Mouse (Mus musculus): Measurements from ENCODE around the gene 4930562C15Rik.

The 4930562C15Rik gene

DNA sequence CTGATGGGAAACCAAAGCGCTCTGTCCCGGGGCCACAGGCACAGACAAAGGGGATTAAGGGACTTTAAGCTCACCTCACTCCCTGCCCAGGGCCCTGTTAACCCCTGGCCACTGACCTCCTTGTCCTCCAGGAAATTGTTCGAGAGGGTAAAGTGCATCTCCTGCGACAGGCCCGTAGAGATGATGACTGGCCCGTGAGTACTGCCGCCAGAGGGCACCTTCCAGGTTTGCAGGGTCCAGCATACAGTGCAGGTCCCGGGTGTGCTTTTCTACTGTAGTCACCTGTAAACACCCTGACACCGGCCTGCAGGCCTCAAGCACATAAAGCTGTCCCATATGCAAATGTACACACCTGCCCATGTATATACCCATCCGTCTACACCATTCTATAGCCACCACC lies 26.2 kb downstream of the 4930562C15Rik start:
- no peak for DNase-seq (ENCODE audit: low spot score in 2 of 2)

- DNase-seq (ENCODE audit: low spot score in 2 of 2) = peak; percentile 72 to 79
Observed at GRCm38 (mm10) chr16:4862863-4863483, 27.8 kb downstream of the 4930562C15Rik start.

GRCm38 (mm10) chr16:4863742-4864141 lies 28.5 kb downstream of the 4930562C15Rik start:
- DNase-seq (ENCODE audit: low spot score in 2 of 2) = no peak

DNA sequence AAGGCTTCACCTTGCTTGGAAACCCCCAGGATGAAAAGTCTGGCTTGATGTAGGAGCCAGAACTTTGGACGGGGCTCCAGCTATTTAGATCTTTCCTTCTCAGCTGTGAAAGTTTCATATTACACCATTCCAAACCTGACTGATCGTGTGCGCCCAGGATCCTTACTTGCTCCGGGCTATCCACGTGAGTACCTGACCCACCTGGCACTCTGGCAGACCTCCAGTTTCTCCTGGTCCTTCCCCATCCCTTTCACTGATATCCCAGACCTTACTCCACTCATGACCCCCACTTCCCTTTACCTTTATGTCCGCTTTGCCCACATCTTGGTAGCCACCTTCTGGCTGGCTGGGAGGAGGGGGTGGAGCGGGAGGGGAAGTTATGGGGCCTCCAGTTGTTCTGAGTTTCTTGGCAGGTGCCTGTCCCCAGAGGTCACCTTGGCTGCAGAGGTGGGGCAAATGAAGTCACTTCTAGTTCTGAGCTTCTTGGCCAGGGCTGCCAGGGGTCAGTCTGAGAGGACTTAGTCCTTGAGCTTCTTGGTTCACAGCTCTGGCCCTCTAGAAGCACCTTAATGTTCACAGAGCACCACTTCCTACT lies 31.0 kb downstream of the 4930562C15Rik start:
- DNase-seq (ENCODE audit: low spot score in 2 of 2) = no peak

DNA sequence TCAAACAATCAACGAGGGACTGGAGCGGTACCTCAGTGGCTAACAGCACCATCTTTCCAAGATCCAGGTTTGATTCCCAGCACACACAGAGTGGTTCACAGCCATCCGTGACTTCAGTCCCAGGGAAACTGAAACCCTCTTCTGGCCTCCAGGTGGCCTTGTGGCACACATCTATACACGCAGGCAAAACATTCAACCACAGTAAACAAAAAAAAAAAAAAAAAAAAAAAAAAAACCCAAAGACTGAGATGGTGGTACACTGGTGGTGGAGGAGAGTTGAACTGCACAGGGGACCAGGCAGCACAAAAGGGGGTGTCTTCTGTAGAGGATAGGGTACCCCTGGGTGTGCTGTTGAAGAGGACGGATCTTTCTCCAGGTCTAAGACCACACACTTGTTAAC lies 35.3 kb downstream of the 4930562C15Rik start:
- no peak for DNase-seq (ENCODE audit: low spot score in 2 of 2)

- no peak for DNase-seq (ENCODE audit: low spot score in 2 of 2)
Observed at GRCm38 (mm10) chr16:4871926-4872325, 36.7 kb downstream of the 4930562C15Rik start.

DNA sequence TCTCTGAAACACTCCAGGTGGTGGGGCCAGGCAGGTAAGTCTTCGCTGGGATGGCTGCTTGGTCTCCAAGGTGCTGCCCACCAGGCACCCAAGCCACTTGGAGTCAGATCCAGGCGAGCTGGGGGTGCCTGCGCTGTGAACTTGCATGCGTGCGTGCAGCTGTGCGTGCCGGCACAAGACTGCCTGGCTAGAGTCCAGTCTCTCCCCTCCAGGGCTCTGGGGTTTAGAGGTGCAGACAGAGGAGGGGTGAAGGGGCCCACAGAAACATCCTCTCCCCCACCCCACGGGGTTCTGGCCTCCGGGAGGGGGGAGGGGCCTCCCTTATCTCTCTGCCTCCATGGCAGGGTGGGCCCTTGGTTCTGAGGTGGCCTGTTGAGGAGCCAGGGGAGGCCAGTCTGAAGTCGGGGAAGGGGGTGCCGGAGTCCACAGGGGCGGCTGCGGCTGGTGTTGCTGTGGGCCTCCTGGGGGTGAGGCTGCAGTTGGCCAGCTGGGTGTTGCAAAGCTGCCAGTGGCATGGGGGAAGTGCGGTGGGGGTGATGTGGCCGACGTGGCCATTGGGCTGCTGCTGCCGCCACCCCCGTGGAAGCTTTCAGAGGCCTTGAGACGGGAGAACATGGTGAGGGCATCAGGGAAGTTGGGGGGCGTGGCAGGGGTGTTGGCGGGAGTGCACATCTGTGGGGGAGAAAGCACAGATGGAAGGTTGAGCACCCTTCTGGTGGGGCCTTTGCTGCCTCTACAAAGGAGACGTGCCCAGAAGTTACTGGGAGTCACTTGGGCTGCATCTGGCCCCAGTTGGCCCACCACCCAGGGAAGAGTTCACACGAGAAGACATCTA lies 40.2 kb downstream of the 4930562C15Rik start:
- DNase-seq (ENCODE audit: low spot score in 2 of 2) = no peak

DNA sequence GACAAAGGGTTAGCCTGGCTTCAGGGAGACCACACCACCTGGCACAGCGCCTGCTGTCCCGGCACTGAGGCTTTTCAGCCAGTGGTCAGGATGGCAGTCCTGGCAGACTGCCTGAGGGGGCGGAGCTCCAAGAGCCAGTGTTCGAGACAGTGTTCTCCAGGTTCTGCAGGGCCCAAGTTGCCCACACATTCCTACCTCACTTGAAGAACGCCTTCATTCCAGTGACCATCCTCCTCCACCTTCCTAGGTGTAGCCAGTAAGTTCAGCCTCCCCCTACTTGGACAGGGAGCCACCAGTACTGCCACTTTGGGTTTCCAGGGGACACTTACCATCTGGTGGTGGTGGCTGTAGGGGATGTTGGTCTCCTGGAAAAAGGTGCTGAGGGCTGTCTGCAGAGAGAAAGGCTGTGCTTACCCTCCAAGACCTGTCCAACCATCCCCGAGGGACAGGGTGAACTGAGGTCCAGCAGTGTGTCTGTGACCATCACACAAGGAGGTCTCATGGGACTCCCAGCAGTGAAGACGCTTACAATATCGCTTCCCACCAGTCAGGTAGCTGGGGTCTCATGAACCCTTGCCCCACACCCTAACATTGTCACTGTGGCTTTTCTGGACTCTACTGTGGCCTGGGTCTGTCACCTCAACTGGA lies 40.9 kb downstream of the 4930562C15Rik start:
- DNase-seq (ENCODE audit: low spot score in 2 of 2) = peak; percentile 63 to 81

DNA sequence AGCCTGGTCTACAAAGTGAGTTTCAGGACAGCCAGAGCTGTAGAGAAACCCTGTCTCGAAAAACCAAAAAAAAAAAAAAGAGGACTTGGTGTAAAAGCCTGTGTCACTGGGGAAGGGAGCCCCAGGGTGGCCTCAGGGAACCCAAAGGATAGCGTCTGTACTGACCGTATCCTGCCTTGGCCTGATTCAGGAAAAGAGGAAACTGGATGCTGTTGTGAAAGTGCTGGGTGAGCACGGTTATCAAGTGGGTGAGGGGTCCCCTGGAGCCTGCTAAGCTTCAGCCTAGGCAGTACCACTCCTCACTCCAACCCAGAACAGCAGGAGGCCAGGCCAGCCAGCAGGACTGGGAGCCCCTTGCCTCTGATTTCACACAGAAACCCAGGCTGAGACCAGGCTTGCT lies 42.0 kb downstream of the 4930562C15Rik start:
- DNase-seq (ENCODE audit: low spot score in 2 of 2) = no peak

DNA sequence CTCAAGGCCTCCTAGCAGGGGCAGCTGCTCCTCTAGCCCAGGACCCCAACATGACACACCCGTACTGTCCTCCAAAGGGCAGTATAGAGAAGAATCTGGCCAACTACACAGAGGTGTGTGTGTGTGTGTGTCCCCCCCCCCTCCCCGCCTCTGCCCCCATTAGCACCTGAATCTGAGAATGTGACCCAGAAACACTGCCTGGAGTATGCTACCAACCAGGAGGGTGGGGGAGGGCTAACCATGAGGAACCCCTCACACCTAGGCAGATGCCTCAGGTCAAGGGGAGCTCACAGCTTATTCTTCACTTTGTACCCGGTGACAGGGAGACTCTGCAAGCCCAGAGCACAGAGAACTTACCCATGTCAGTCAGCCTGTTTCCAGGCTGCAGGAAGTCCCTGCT lies 42.5 kb downstream of the 4930562C15Rik start:
- DNase-seq (ENCODE audit: low spot score in 2 of 2) = no peak

DNA sequence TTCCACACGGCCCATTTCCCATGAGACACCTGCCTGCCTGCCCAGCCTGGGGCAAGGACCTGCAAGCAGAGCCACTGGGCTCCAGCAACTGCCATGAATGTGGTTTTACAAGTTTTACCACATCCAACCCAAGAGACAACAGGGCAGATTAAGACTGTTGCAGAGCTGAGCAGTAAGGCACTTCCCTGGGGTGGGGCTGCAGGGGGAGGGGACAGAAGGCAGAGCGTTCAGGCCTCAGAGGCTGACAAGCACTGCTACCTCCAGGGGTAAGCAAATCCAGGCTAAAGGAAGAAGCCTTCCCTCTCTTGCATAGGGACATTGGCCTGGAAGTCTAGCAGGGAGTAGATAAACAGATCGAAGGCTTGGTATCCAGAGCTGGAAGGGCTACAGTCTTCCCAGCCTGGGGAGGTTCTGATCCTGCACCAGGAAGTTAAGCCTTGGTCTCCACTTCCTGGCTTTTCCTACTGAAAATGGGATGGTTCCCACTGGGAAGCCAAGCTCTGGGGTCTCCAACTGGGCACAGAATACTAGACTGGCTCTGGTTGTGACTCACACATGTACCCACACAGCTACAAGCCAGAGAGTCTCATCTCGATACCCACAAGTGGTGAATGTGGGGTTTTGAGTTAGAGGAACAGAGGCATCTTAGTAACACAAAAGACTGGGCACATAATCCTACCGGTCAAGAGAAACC lies 43.1 kb downstream of the 4930562C15Rik start:
- peak in 1 of 2 experiments; percentile 59 for DNase-seq (ENCODE audit: low spot score in 2 of 2)

DNA sequence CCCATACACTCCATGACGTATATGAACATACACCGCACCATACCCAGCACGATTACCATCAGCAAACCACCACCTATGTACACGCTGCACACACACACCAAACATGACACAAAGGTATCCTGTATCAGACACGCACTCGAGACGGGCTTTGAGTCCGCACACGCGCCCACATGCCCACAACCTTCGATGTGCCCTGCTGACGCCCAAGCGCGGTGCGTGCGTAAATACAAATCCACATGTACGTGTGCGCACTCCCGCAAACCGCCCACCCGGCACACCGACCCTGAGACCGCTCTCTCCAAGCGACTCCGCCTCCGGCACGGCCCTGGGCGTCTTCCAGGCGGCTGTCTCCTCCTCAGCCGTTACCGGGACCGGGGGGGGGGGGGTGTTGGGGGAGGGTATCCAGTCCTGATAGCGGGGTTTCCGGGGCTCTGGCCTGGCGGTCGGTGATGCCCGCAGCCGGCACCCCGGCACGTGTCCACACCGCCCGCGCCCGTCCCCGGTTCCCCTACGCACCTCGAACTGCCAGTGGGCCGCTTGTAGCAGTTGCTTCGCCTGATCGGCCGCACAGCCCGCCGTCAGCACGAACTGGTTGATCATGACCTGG lies 44.0 kb downstream of the 4930562C15Rik start:
- DNase-seq (ENCODE audit: low spot score in 2 of 2) = no peak

GRCm38 (mm10) chr16:4879708-4880124 lies 44.5 kb downstream of the 4930562C15Rik start:
- DNase-seq (ENCODE audit: low spot score in 2 of 2) = peak; percentile 89 to 90

DNA sequence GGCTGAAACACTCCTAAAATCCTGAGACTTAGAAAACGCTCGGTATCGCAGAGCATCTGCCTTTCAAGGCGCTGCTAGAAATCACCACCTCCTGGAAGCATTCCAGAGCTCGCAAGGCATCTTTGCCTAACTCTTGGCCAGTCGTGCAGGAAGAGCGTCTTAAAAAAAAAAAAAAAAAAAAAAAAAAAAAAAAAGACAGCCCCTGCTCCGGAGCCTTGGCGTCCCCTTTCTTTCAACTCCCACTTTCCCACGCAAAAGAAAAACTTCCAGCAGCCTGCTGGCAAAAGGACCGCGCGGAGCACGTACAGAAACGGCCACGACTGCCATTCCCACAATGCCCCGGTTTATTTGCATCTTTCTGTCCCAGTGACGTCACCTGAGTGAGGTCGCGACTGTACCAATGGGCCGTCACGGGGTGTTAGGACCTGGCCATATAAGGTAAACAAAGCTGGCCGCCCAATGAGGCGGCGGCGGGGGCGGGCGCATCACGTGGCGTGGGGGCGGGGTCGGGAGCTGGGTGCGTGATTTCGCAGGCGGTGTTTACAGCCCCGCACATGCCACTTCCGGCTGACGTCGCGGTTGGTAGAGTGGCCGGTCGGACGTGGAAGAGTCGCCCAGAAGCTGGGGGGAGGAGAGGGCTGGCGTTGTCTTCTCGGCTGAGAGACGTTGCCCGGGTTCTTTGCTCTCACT lies 45.1 kb downstream of the 4930562C15Rik start, which contains the start of gene Ubald1:
Gene Ubald1, minus strand, starts transcription at position 180 of the 690 bp plus-strand sequence.
- peak; percentile 98 for DNase-seq (ENCODE audit: low spot score in 2 of 2)

DNA sequence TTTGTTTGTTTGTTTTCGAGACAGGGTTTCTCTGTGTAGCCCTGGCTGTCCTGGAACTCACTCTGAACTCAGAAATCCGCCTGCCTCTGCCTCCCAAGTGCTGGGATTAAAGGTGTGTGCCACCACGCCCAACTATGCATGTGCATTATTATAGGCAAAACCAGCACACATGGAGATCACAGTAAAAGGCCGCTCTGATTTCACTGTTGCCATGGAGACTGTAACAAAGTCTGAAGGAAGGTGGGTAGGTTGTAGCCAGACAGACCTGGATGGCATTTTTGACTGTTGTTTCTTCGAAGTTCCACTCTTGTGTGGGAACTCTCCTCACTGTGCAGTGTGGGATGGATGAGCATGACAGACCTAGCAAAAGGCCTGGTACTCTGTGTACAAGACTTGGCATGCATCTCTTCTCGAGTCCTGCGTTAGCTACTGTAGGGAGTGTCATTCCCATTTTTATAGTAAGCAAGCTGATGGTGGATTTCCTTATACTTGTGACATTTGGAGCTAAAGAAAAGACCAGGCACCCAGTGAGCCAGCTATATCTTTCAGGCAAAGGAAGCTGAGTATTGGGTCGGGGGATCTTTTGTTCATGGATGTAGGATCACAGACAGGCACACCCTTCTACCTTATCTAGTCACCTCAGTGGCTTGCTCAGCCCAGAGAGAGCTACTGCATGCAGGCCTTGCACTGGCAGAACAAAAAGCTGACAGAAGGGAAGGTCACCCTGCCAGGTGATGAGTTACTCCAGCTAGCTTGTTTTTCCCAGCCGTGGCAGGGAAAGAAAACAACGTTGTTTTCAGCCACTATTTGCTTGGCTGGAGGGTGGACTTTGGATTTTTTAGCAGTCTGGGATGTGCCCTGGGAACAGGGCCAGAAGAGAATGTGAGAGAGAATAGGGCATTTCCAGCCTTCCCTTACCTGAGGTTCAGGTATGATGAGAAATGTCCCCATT lies 46.5 kb downstream of the 4930562C15Rik start:
- DNase-seq (ENCODE audit: low spot score in 2 of 2) = no peak

DNA sequence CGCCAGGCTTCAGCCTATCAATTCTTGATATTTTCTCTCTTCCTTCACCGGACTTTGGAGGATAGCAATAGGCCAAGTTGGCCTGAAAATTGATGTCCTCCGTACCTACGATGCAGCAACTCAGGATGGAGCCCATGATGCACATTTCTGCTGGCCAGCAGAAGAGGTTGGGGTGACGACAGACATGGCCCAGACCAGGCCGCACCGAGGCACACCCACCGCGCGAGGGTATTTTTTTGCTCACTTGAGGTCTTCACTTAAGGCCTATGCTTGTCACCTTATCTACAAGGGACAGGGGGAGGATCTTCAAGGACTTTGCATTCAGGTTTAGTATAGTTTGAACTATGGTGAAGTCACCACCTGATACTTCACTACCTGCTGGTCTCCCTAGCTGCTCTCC lies 49.7 kb downstream of the 4930562C15Rik start:
- no peak for DNase-seq (ENCODE audit: low spot score in 2 of 2)

GRCm38 (mm10) chr16:4885760-4886689 lies 50.8 kb downstream of the 4930562C15Rik start, which contains the start of gene Mgrn1:
Gene Mgrn1, plus strand, starts transcription at chr16:4886249.
- peak; percentile 83 to 86 for DNase-seq (ENCODE audit: low spot score in 2 of 2)

DNA sequence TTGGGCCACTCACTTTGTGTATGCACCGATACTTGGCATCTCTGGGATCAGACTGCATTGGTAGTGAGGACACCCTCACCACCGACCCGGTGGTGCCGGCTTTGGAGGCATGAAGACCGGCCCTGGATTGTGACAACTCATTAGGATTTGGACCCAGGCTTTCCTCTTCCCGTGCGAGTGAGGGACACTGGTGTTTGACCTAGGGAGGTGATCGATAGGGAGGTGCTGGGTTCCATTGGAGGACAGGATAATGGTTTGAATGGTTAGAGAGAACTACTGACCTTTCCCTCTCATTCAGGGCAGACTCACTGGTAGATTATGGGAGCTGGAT lies 51.4 kb downstream of the 4930562C15Rik start:
- no peak for DNase-seq (ENCODE audit: low spot score in 2 of 2)
